Mouse (Mus musculus): ENCODE results near the gene Sympk.

GRCm38 (mm10) chr7:19086760-19087159, 62.6 kb downstream of the Sympk start:
- TF ChIP-seq CTCF (IDR thresholded peaks at IDR 0.05; ENCODE audit: low read depth) (no peak), EP300 (IDR thresholded peaks at IDR 0.05; ENCODE audit: low read depth) (no peak)
